Mouse (Mus musculus): ENCODE measurements around the gene Dhodh. TPM values are rescaled to one million over a fixed set of nuclear protein-coding genes. Genes with fewer than 3 reads are reported as not detected.

Gene Dhodh
- polyA plus RNA-seq, 1 experiment from 2014 or later = 58.3 TPM

DNA sequence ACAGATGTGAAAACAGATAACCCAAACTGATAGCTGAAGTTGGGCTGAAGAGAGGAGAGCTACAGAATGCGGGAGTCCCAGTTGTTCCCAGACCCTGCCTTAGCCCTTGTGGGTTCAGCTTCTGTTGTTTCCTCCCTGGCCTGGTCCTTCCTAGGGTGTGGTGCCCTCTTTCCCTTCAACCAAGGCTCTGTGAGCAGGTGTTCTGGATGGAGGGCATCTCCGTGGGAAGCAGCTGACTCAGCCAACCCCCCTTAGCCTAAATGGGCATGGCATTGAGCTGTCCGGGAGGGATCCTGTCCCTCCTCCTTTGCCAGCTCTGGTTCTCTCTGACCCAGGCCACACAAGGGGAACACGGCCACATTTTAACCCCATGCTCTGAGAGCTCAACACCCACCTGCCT is 32.2 kb downstream of the Dhodh start:
- Histone ChIP-seq H3K9me3 (ENCODE audit: control insufficient read depth, low read length) (no peaks in the 10 kb centered on the region), H3K27ac (ENCODE audit: low read depth, low read length) (no peak overlapping the region), H3K4me2 (no peak overlapping the region), H3K9ac (ENCODE audit: low read depth, low read length) (no peak overlapping the region), H3K4me1 (replicated peaks; ENCODE audit: control insufficient read depth, insufficient read depth, low read length) (no peaks in the 10 kb centered on the region), H3K27me3 (replicated peaks; ENCODE audit: control insufficient read depth, insufficient read depth, low read length) (no peaks in the 10 kb centered on the region), H3K36me3 (ENCODE audit: control insufficient read depth, insufficient read depth, low read length) (no peaks in the 10 kb centered on the region), H3K4me3 (ENCODE audit: low read depth, low read length) (no peak overlapping the region)
- ATAC-seq (replicated peaks; ENCODE audit: low FRiP score) = no peak
- WGBS = 75% methylated on average over 4 of the region's 4 CpGs
- no peak for DNase-seq (ENCODE audit: low spot score)

DNA sequence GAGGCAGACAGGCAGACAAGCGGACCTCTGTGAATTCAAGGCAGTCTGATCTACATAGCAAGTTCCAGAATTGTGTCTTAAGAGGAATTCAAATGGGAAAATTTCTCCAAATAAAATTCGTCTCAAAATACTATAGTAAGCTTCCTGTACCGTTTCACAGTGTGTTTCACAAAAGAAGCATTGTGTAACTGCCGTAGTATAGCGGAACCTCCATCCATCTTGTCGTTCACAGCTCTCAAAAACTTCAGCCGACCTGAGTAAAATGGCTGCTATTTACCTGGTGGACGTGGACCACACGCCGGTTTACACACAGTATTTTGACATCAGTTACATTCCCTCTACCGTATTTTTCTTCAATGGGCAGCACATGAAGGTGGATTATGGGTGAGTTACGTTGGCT is 37.3 kb downstream of the Dhodh start:
- Histone ChIP-seq H3K4me1 (replicated peaks; ENCODE audit: control insufficient read depth, insufficient read depth, low read length) (peaks cover 6% of the 10 kb centered on the region; the same call in 1 of the 2 replicates), H3K4me2 (no peak overlapping the region), H3K4me3 (ENCODE audit: low read depth, low read length) (no peak overlapping the region), H3K27ac (ENCODE audit: low read depth, low read length) (no peak overlapping the region), H3K36me3 (ENCODE audit: control insufficient read depth, insufficient read depth, low read length) (0 out of 2 replicates have a peak, but pooled peaks cover 3% of the 10 kb centered on the region), H3K27me3 (replicated peaks; ENCODE audit: control insufficient read depth, insufficient read depth, low read length) (no peaks in the 10 kb centered on the region), H3K9ac (ENCODE audit: low read depth, low read length) (no peak overlapping the region), H3K9me3 (ENCODE audit: control insufficient read depth, low read length) (no peaks in the 10 kb centered on the region)
- 92% methylated on average over 12 of the region's 12 CpGs for WGBS
- ATAC-seq (replicated peaks; ENCODE audit: low FRiP score) = no peak
- no peak for DNase-seq (ENCODE audit: low spot score)

DNA sequence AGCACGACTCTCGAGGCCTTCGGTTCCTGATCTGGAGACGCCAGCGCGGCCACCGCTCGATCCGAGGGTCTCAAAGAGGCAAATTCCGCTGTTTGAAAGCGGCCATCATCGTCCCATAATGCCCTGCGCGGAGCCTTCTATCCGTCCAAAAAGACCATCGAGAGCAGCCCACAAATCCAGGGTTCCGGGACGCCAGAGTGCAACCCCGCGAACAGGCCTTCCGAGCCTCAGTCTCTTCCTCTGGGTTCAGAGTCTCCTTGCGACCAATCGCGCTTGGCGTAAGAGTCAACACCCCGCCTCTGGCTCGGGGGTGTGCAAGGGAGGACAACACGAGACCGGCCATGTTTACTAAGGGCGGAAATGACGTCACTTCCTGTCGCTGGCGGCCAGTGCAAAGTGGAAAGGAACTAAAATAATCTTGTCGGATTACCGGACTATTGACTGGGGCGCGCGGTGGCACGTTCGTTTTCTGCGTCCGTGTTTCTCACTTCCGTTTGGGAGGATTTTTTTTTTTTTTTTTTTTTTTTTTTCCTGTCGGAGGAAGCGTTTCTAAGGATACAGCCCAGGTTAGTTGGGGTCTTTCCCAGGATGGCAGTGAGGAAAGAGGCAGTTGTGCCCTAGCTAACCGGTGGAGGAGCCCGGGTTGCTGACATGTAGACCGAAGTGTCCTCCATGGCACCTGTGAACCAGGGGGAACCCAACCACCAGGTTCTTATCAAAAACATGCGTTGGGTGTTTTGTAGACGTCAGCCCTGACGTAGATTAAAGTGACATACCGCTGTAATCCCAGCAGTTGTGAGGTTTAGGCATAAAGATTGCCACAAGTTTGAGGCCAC is 42.8 kb downstream of the Dhodh start, which contains the start of the genes Dhx38 and Txnl4b:
TSS of gene Dhx38 (minus strand) at position 364 of the 836 bp plus-strand sequence.
TSS of gene Txnl4b (plus strand) at position 395 of the 836 bp plus-strand sequence.
- peak within 1 kb of the TSS; percentile 97 for H3K4me3 ChIP-seq (ENCODE audit: low read depth, low read length)
- ATAC-seq (replicated peaks; ENCODE audit: low FRiP score) = peak; percentile 99
- H3K36me3 ChIP-seq (ENCODE audit: control insufficient read depth, insufficient read depth, low read length) = peaks cover 18% of the 10 kb centered on the region
- H3K9me3 ChIP-seq (ENCODE audit: control insufficient read depth, low read length) = no peaks in the 10 kb centered on the region
- WGBS = under 1% methylated on average over 52 of the region's 52 CpGs
- H3K27ac ChIP-seq (ENCODE audit: low read depth, low read length) = peak within 1 kb of the TSS; percentile 90
- H3K4me1 ChIP-seq (replicated peaks; ENCODE audit: control insufficient read depth, insufficient read depth, low read length) = peaks cover 9% of the 10 kb centered on the region
- H3K27me3 ChIP-seq (replicated peaks; ENCODE audit: control insufficient read depth, insufficient read depth, low read length) = no peaks in the 10 kb centered on the region
- peak; percentile 94 for DNase-seq (ENCODE audit: low spot score)
- H3K4me2 ChIP-seq = peak within 1 kb of the TSS; percentile 70
- peak within 1 kb of the TSS; percentile 96 for H3K9ac ChIP-seq (ENCODE audit: low read depth, low read length)

DNA sequence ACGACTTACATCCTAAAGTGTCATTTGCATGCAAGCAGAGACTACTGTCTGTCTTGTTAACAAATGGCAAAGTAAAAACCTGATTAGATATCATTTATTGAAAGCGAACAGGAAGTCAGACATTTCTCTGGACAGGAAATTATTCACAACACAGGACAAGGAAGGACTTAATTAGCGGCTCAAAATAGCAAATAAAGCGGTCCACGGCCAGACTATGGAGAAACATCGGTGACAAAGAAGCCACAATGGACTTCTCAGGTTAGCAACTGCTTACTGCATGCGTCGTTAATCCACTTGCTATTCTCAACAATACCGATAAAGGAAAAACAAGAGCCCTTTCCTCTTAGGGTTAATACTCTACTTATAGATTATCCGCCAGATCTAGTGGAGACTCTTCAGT is 43.7 kb downstream of the Dhodh start:
- H3K4me1 ChIP-seq (replicated peaks; ENCODE audit: control insufficient read depth, insufficient read depth, low read length) = peaks cover 9% of the 10 kb centered on the region
- H3K9me3 ChIP-seq (ENCODE audit: control insufficient read depth, low read length) = no peaks in the 10 kb centered on the region
- peaks cover 24% of the 10 kb centered on the region for H3K36me3 ChIP-seq (ENCODE audit: control insufficient read depth, insufficient read depth, low read length)
- DNase-seq (ENCODE audit: low spot score) (no peak), ATAC-seq (replicated peaks; ENCODE audit: low FRiP score) (no peak)
- no peaks in the 10 kb centered on the region for H3K27me3 ChIP-seq (replicated peaks; ENCODE audit: control insufficient read depth, insufficient read depth, low read length)
- peak overlapping the region; percentile 96 for H3K9ac ChIP-seq (ENCODE audit: low read depth, low read length)
- WGBS = 3% methylated on average over 10 of the region's 10 CpGs
- H3K4me2 ChIP-seq = peak overlapping the region; percentile 70
- peak overlapping the region; percentile 97 for H3K4me3 ChIP-seq (ENCODE audit: low read depth, low read length)
- H3K27ac ChIP-seq (ENCODE audit: low read depth, low read length) = peak overlapping the region; percentile 90

DNA sequence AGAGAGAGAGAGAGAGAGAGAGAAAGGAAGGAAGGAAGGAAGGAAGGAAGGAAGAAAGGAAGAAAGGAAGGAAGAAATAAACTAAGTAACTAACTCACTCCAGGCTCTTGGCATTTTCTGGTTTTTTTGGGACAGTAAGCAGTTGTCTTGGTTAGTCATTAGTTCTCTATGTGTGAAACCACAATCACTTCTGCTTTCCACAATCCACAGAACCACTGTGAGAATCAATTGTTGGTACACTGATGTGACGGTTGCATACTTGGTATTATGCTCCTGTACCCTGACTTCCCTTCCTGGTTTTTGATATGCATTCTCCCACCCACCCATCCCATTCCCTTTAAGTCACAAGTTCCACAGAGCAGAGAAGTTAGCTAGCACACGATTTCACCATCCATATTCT is 44.6 kb downstream of the Dhodh start:
- peaks cover 33% of the 10 kb centered on the region for H3K36me3 ChIP-seq (ENCODE audit: control insufficient read depth, insufficient read depth, low read length)
- H3K4me1 ChIP-seq (replicated peaks; ENCODE audit: control insufficient read depth, insufficient read depth, low read length) = peaks cover 9% of the 10 kb centered on the region
- ATAC-seq (replicated peaks; ENCODE audit: low FRiP score) (no peak), DNase-seq (ENCODE audit: low spot score) (no peak)
- peak overlapping the region; percentile 97 for H3K4me3 ChIP-seq (ENCODE audit: low read depth, low read length)
- H3K27me3 ChIP-seq (replicated peaks; ENCODE audit: control insufficient read depth, insufficient read depth, low read length) = no peaks in the 10 kb centered on the region
- no peaks in the 10 kb centered on the region for H3K9me3 ChIP-seq (ENCODE audit: control insufficient read depth, low read length)
- H3K9ac ChIP-seq (ENCODE audit: low read depth, low read length) = no peak overlapping the region
- 61% methylated on average over 2 of the region's 2 CpGs for WGBS
- peak overlapping the region; percentile 70 for H3K4me2 ChIP-seq
- no peak overlapping the region for H3K27ac ChIP-seq (ENCODE audit: low read depth, low read length)

DNA sequence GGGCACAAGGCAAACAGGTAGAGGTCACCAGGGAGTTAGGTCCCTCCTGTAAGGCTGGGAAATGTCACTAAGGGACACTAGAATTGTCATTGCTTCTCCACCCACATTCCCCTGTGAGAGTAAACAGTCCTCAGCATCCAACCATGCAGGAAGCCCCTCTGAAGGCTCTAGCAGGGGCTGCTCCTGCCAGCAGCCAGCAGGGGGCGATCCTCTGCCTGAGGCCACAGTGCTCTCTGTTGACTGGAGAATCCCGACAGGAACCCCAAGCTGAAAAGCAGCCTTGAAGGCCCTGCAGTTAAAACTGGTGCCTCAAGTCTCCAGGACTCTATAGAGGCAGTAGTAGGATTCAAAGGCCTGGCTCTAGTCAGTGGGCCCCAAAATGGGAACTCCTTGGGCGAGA is 56.8 kb downstream of the Dhodh start:
- H3K4me2 ChIP-seq = no peak overlapping the region
- H3K9me3 ChIP-seq (ENCODE audit: control insufficient read depth, low read length) = no peaks in the 10 kb centered on the region
- no peak for ATAC-seq (replicated peaks; ENCODE audit: low FRiP score)
- peaks cover 74% of the 10 kb centered on the region for H3K36me3 ChIP-seq (ENCODE audit: control insufficient read depth, insufficient read depth, low read length)
- H3K9ac ChIP-seq (ENCODE audit: low read depth, low read length) = no peak overlapping the region
- no peak for DNase-seq (ENCODE audit: low spot score)
- no peak overlapping the region for H3K27ac ChIP-seq (ENCODE audit: low read depth, low read length)
- 48% methylated on average over 3 of the region's 3 CpGs for WGBS
- H3K4me3 ChIP-seq (ENCODE audit: low read depth, low read length) = no peak overlapping the region
- no peaks in the 10 kb centered on the region for H3K27me3 ChIP-seq (replicated peaks; ENCODE audit: control insufficient read depth, insufficient read depth, low read length)
- H3K4me1 ChIP-seq (replicated peaks; ENCODE audit: control insufficient read depth, insufficient read depth, low read length) = no peaks in the 10 kb centered on the region

DNA sequence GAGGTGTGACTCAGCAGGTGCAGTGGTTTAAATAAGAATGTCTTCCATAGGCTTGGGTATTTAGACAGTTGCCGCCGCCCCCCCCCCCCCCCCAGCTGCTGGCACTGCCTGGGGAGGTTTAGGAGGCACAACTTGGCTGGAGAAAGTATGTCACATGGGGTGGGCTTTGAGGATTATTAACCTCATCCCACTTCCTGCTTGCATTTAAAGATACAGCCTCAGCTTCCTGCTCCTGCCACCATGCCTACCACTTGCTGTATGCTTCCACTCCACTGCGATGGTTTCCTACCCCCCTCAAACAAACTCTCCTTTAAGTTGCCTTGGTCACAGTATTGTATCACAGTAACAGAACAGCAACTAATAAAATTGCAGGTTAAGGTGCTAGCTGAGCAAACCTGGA is 64.4 kb downstream of the Dhodh start:
- H3K4me3 ChIP-seq (ENCODE audit: low read depth, low read length) = no peak overlapping the region
- no peak overlapping the region for H3K9ac ChIP-seq (ENCODE audit: low read depth, low read length)
- H3K27ac ChIP-seq (ENCODE audit: low read depth, low read length) = no peak overlapping the region
- H3K4me1 ChIP-seq (replicated peaks; ENCODE audit: control insufficient read depth, insufficient read depth, low read length) = no peaks in the 10 kb centered on the region
- DNase-seq (ENCODE audit: low spot score) (no peak), ATAC-seq (replicated peaks; ENCODE audit: low FRiP score) (no peak)
- no peaks in the 10 kb centered on the region for H3K27me3 ChIP-seq (replicated peaks; ENCODE audit: control insufficient read depth, insufficient read depth, low read length)
- WGBS = 31% methylated on average over 3 of the region's 3 CpGs
- no peaks in the 10 kb centered on the region for H3K9me3 ChIP-seq (ENCODE audit: control insufficient read depth, low read length)
- peaks cover 13% of the 10 kb centered on the region for H3K36me3 ChIP-seq (ENCODE audit: control insufficient read depth, insufficient read depth, low read length)
- no peak overlapping the region for H3K4me2 ChIP-seq

DNA sequence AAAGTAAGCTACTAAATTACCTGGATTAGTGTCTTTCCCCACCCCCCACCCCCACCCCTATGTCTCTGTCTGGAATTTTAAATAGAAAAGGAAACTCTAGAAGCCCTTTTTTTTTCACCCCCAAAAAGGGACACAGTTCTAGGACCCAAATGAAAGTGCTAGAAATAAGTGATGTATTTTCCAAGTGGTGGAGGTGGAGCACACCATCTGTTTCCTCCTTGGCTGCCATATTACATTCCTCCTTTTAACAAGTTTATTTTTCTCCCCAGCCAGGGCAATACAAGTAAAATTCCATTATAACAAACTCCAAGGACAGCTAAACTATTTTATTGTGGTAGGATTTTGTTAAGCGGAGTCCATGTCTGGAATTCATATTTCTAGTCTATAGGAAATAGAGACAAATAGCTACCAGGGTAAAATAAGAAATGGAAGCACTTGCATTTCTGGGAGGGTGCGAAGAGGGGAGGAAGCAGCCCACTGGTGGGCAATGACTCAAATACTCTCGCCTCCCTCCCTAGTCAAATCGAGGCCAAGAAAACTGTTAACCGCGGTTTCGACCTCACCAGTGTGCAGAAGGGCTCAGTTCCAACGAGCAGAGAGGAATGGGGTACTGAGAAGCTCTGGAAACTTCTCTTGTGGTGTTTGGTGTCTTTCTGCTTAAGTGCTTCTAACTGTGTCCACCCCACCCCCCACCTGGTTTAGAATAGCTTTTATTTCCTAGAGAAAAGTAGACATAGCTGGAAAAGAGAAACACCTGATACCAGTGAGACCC is 65.5 kb downstream of the Dhodh start:
- H3K9ac ChIP-seq (ENCODE audit: low read depth, low read length) = no peak overlapping the region

More for the DNA sequence above, 65.5 kb downstream of the Dhodh start:
- Histone ChIP-seq H3K36me3 (ENCODE audit: control insufficient read depth, insufficient read depth, low read length) (peaks cover 4% of the 10 kb centered on the region), H3K27me3 (replicated peaks; ENCODE audit: control insufficient read depth, insufficient read depth, low read length) (no peaks in the 10 kb centered on the region), H3K4me3 (ENCODE audit: low read depth, low read length) (no peak overlapping the region), H3K4me2 (no peak overlapping the region), H3K4me1 (replicated peaks; ENCODE audit: control insufficient read depth, insufficient read depth, low read length) (no peaks in the 10 kb centered on the region), H3K27ac (ENCODE audit: low read depth, low read length) (no peak overlapping the region), H3K9me3 (ENCODE audit: control insufficient read depth, low read length) (no peaks in the 10 kb centered on the region)
- DNase-seq (ENCODE audit: low spot score) (no peak), ATAC-seq (replicated peaks; ENCODE audit: low FRiP score) (no peak)
- WGBS = 77% methylated on average over 8 of the region's 8 CpGs
